Mouse (Mus musculus) CH12.LX (cell line): ENCODE measurements around the gene Klhl21. TPM values are rescaled to one million over a fixed set of nuclear protein-coding genes. Genes with fewer than 3 reads are reported as not detected.

Experiments
- DNase-seq: peaks from one replicate; pipeline ENCODE4 v3.0.0-alpha.2; 2013; ENCODE audit errors: extremely low read depth
- H3K27ac ChIP-seq: 2 replicates; pipeline ENCODE4 v1.5.1; 2012; ENCODE audit warnings: low read depth, mild to moderate bottlenecking, control low read depth, moderate library complexity; ENCODE audit not compliant: insufficient read depth
- H3K27me3 ChIP-seq: replicated peaks from 2 replicates; pipeline ENCODE3; 2012; ENCODE audit warnings: inconsistent platforms
- H3K36me3 ChIP-seq, 2 experiments: replicated peaks in 1 of 2; 2 replicates each; pipeline versions ENCODE3 to v1.6.1; 2012; ENCODE audit warnings: inconsistent platforms in 1 of 2, low read length in 1 of 2, mild to moderate bottlenecking in 1 of 2, mixed read lengths in 1 of 2, moderate library complexity in 1 of 2; ENCODE audit not compliant: control insufficient read depth in 1 of 2, insufficient read depth in 1 of 2
- H3K4me1 ChIP-seq, 2 experiments: 2 replicates each; pipeline ENCODE4 v1.6.1; 2012; ENCODE audit warnings: inconsistent platforms in 1 of 2, moderate library complexity in 1 of 2; ENCODE audit not compliant: insufficient read depth in 2 of 2, control insufficient read depth in 1 of 2
- H3K4me2 ChIP-seq: 2 replicates; pipeline ENCODE4 v1.6.1; 2012; ENCODE audit warnings: low read depth, mild to moderate bottlenecking, control low read depth; ENCODE audit not compliant: poor library complexity, insufficient read depth, severe bottlenecking
- H3K4me3 ChIP-seq, 3 experiments: fragments of 150-350 bp in 1 of 3; sonication (generic) in 1 of 3; replicated peaks in 1 of 3; 2 replicates each; pipeline versions ENCODE3 to v1.5.1; 2011 to 2012; ENCODE audit warnings: low read depth in 2 of 3, low read length in 2 of 3, mild to moderate bottlenecking in 2 of 3, moderate library complexity in 2 of 3, control low read depth in 1 of 3, improper control_type of control experiment in 1 of 3, inconsistent platforms in 1 of 3, mixed read lengths in 1 of 3; ENCODE audit not compliant: poor library complexity in 1 of 3
- H3K79me2 ChIP-seq: replicated peaks from 2 replicates; pipeline ENCODE4 v1.6.1; 2012; ENCODE audit warnings: mild to moderate bottlenecking, moderate library complexity; ENCODE audit not compliant: control insufficient read depth, poor library complexity, insufficient read depth, severe bottlenecking; ENCODE audit errors: extremely low read depth
- H3K9ac ChIP-seq: 2 replicates; pipeline ENCODE4 v1.6.1; 2012; ENCODE audit warnings: low read depth, mild to moderate bottlenecking, control low read depth, moderate library complexity; ENCODE audit not compliant: insufficient read depth
- H3K9me3 ChIP-seq: replicated peaks from 2 replicates; pipeline ENCODE3; 2012; ENCODE audit warnings: low read length, inconsistent platforms, mixed read lengths
- BHLHE40 ChIP-seq: IDR thresholded peaks from 2 replicates; pipeline ENCODE4 v1.6.1; 2011; ENCODE audit warnings: mild to moderate bottlenecking, low read depth, low read length, improper control_type of control experiment
- CTCF ChIP-seq, 2 experiments: IDR thresholded peaks in 1 of 2; conservative IDR thresholded peaks in 1 of 2; 2 replicates each; pipeline ENCODE4 v1.5.1; 2011 to 2012; ENCODE audit warnings: low read depth in 2 of 2, low read length in 2 of 2, improper control_type of control experiment in 1 of 2, inconsistent platforms in 1 of 2, mild to moderate bottlenecking in 1 of 2, moderate library complexity in 1 of 2
- E2F4 ChIP-seq: IDR thresholded peaks from 2 replicates; pipeline ENCODE4 v1.6.1; 2011; ENCODE audit warnings: low read depth, low read length, improper control_type of control experiment; ENCODE audit not compliant: insufficient replicate concordance
- ELF1 ChIP-seq: IDR thresholded peaks from 2 replicates; pipeline ENCODE4 v1.6.1; 2014; ENCODE audit warnings: low read depth, mild to moderate bottlenecking, inconsistent platforms, low read length, improper control_type of control experiment
- HCFC1 ChIP-seq: IDR thresholded peaks from 2 replicates; pipeline ENCODE4 v1.6.1; 2012; ENCODE audit warnings: low read depth, mild to moderate bottlenecking, inconsistent platforms, low read length, improper control_type of control experiment
- JUND ChIP-seq: conservative IDR thresholded peaks from 2 replicates; pipeline ENCODE4 v1.6.1; 2011; ENCODE audit warnings: low read depth, low read length, improper control_type of control experiment
- KAT2A ChIP-seq: IDR thresholded peaks from 2 replicates; pipeline ENCODE4 v1.6.1; 2012; ENCODE audit warnings: low read length, improper control_type of control experiment, inconsistent platforms; ENCODE audit not compliant: insufficient replicate concordance
- MAX ChIP-seq: IDR thresholded peaks from 2 replicates; pipeline ENCODE4 v1.6.1; 2011; ENCODE audit warnings: low read length, improper control_type of control experiment
- MAZ ChIP-seq: IDR thresholded peaks from 2 replicates; pipeline ENCODE4 v1.6.1; 2012; ENCODE audit warnings: low read depth, mild to moderate bottlenecking, inconsistent platforms, low read length, improper control_type of control experiment, moderate library complexity
- MXI1 ChIP-seq: IDR thresholded peaks from 2 replicates; pipeline ENCODE4 v1.6.1; 2011; ENCODE audit warnings: mild to moderate bottlenecking, low read depth, low read length, improper control_type of control experiment
- MYC ChIP-seq: IDR thresholded peaks from 2 replicates; pipeline ENCODE4 v1.6.1; 2011; ENCODE audit warnings: low read depth, mild to moderate bottlenecking, improper control_type of control experiment, low read length
- POLR2A ChIP-seq: IDR thresholded peaks from 2 replicates; pipeline ENCODE4 v1.6.1; 2011; ENCODE audit warnings: low read depth, mild to moderate bottlenecking, improper control_type of control experiment, low read length
- POLR2AphosphoS2 ChIP-seq: IDR thresholded peaks from 2 replicates; pipeline ENCODE4 v1.6.1; 2011; ENCODE audit warnings: low read depth, low read length, improper control_type of control experiment
- RCOR1 ChIP-seq: conservative IDR thresholded peaks from 2 replicates; pipeline ENCODE4 v1.6.1; 2012; ENCODE audit warnings: low read depth, mild to moderate bottlenecking, inconsistent platforms, low read length, improper control_type of control experiment
- SIN3A ChIP-seq: IDR thresholded peaks from 2 replicates; pipeline ENCODE4 v1.6.1; 2012; ENCODE audit warnings: low read length, improper control_type of control experiment, inconsistent platforms
- TCF12 ChIP-seq: IDR thresholded peaks from 2 replicates; pipeline ENCODE4 v1.6.1; 2014; ENCODE audit warnings: low read depth, mild to moderate bottlenecking, inconsistent platforms, low read length, improper control_type of control experiment
- USF2 ChIP-seq: conservative IDR thresholded peaks from 2 replicates; pipeline ENCODE4 v1.6.1; 2011; ENCODE audit warnings: low read depth, low read length, improper control_type of control experiment
- ZC3H11A ChIP-seq: IDR thresholded peaks from 2 replicates; pipeline ENCODE4 v1.6.1; 2012; ENCODE audit warnings: low read depth, mild to moderate bottlenecking, inconsistent platforms, low read length, improper control_type of control experiment
- ZMIZ1 ChIP-seq: IDR thresholded peaks from 2 replicates; pipeline ENCODE4 v1.6.1; 2012; ENCODE audit warnings: low read depth, mild to moderate bottlenecking, inconsistent platforms, low read length, improper control_type of control experiment
- ZNF384 ChIP-seq: IDR thresholded peaks from 2 replicates; pipeline ENCODE4 v1.6.1; 2012; ENCODE audit warnings: low read depth, low read length, improper control_type of control experiment, inconsistent platforms
- dilution Hi-C: fragments of 300-500 bp; cut with MboI; formaldehyde crosslinking; loops from 2 replicates; pipeline ENCODE4 v1.14.3; 2020; ENCODE audit warnings: low sequenced_read_pairs; ENCODE audit not compliant: extremely low pct_unique_long_range_greater_than_20kb, extremely low pct_ligation_motif_present
- in situ Hi-C: fragments of 300-500 bp; cut with MboI; formaldehyde crosslinking; loops from 3 replicates; pipeline ENCODE4 v1.14.3; 2019; ENCODE audit warnings: low sequenced_read_pairs, low pct_ligation_motif_present, low pct_unique_long_range_greater_than_20kb, mixed read lengths
- polyA plus RNA-seq: library from polyadenylated mRNA; unstranded; fragments of >175 nt; gene quantifications from 2 replicates; pipeline ENCODE4 v1.2.1, GENCODE M21; 2012; ENCODE audit warnings: low read depth; ENCODE audit not compliant: insufficient read length
- total RNA-seq, 2 experiments: library from RNA; depleted of rRNA; stranded (reverse); fragments of 300-350 nt in 1 of 2; fragments of >200 nt in 1 of 2; gene quantifications; 2 replicates each; pipeline ENCODE4 v1.2.3; 2012 to 2014

The Klhl21 gene
- total and polyA plus RNA-seq, 3 experiments = 4.4 to 9.4 (median 7.1) TPM

GRCm38 (mm10) chr4:151985886-151986285 is 22.7 kb upstream of the Klhl21 start:
- in situ Hi-C loops (no loop called here), dilution Hi-C loops (no loop called here)
- H3K79me2 ChIP-seq = peaks cover 10% of the 10 kb centered on the region
- H3K36me3 ChIP-seq = peaks cover 45 to 65% of the 10 kb centered on the region in 2 experiments
- H3K9ac ChIP-seq = no peak overlapping the region
- H3K4me2 ChIP-seq = no peak overlapping the region
- H3K4me3 ChIP-seq = no peak overlapping the region
- no peak for DNase-seq
- H3K9me3 ChIP-seq = no peaks in the 10 kb centered on the region
- H3K27ac ChIP-seq = no peak overlapping the region
- TF ChIP-seq ZNF384 (no peak), ZMIZ1 (no peak), JUND (no peak), POLR2A (no peak), SIN3A (no peak), HCFC1 (no peak), RCOR1 (no peak), MAZ (no peak)
- H3K4me1 ChIP-seq = peaks cover 7 to 26% of the 10 kb centered on the region in 2 experiments; a peak in 3 of 4 replicates
- H3K27me3 ChIP-seq = no peaks in the 10 kb centered on the region

GRCm38 (mm10) chr4:151986650-151987049 is 22.0 kb upstream of the Klhl21 start:
- DNase-seq = no peak
- H3K36me3 ChIP-seq = peaks cover 46 to 65% of the 10 kb centered on the region in 2 experiments
- H3K27ac ChIP-seq = no peak overlapping the region
- dilution Hi-C loops (no loop called here), in situ Hi-C loops (no loop called here)
- H3K79me2 ChIP-seq = peaks cover 10% of the 10 kb centered on the region
- no peaks in the 10 kb centered on the region for H3K9me3 ChIP-seq
- H3K4me2 ChIP-seq = no peak overlapping the region
- H3K4me1 ChIP-seq = peaks cover 7 to 26% of the 10 kb centered on the region in 2 experiments; a peak in 3 of 4 replicates
- no peaks in the 10 kb centered on the region for H3K27me3 ChIP-seq
- no peak overlapping the region for H3K4me3 ChIP-seq
- no peak overlapping the region for H3K9ac ChIP-seq
- TF ChIP-seq ELF1 (no peak), MYC (no peak)

- no peak for DNase-seq
These were observed 20.6 kb upstream of the Klhl21 start for GRCm38 (mm10) chr4:151988014-151988341.

More at GRCm38 (mm10) chr4:151988014-151988341, 20.6 kb upstream of the Klhl21 start:
- Histone ChIP-seq H3K4me2 (peak overlapping the region; percentile 82), H3K27ac (no peak overlapping the region), H3K4me1 (peaks cover 7 to 26% of the 10 kb centered on the region in 2 experiments; a peak in 3 of 4 replicates), H3K9ac (peak overlapping the region; percentile 47), H3K79me2 (peaks cover 10% of the 10 kb centered on the region), H3K36me3 (peaks cover 45 to 63% of the 10 kb centered on the region in 2 experiments), H3K9me3 (no peaks in the 10 kb centered on the region), H3K4me3 (peak overlapping the region; percentile 83 to 90 (median 86)), H3K27me3 (no peaks in the 10 kb centered on the region)
- TF ChIP-seq RCOR1 = no peak
- no peak for TF ChIP-seq MAX
- TF ChIP-seq HCFC1 = no peak
- no peak for TF ChIP-seq KAT2A
- TF ChIP-seq ZNF384 = no peak
- TF ChIP-seq TCF12 = no peak
- TF ChIP-seq POLR2AphosphoS2 = no peak
- no peak for TF ChIP-seq ZC3H11A
- no peak for TF ChIP-seq USF2
- TF ChIP-seq MYC = no peak
- no peak for TF ChIP-seq E2F4
- no peak for TF ChIP-seq MXI1
- no peak for TF ChIP-seq BHLHE40
- TF ChIP-seq MAZ = no peak
- TF ChIP-seq CTCF (conservative IDR thresholded peaks at IDR 0.05 in 1 of 2, IDR thresholded peaks at IDR 0.05 in 1 of 2; ENCODE audit: low read depth in 2 of 2, low read length in 2 of 2) = no peak
- dilution Hi-C loops (no loop called here), in situ Hi-C loops (no loop called here)
